Comparison of ENCODE assay signal across 9 mouse cellular contexts in the genomic region with DNA sequence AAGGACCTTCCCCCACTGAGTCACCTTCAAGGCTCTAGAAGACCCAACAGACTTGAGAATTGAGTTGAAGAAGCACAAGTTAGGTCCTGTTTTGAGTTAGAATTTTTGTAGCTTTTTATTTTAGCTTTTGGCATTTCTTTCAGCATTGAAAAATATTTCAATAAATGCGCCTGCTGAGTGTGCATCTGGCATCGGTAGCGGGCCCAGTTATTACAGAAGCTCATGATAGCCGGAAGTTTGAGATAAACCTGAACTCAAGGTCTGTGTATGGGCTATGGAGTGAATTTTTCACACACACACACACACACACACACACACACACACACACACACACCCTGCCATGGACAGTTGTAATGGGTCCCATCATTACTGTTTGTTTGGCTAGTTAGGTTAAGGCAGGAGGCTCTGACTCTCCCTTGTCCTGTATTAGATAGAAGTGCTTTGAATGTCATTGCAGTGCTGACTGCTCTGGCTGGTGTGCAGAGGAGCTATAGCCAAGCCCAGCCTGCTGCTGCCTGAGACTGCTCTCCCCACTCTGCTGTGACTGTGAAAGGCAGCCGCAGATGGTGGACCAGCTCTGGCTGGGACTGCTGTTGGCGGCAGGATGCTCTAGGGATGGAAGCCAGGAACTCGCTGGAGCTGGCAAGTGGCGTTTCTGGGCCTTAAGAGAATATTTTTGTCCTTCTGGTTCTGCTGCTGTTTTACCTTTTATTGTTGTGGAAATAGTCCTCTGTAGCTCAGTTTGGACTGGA. TPM values are rescaled to one million over a fixed set of nuclear protein-coding genes. Genes with fewer than 3 reads are reported as not detected.
A peak's percentile ranks its signal among the peaks of the same experiment; 100 is the strongest.
DNase-seq lines count a peak whose midpoint lies in the region; ATAC-seq and TF ChIP-seq lines count a peak whose summit lies in the region.
"Had no signal": no experiment of that assay in that cellular context is flagged by ENCODE, and none has a peak within 500 bp of the region (broad histone marks: within the 10 kb centered on the region; RNA-seq: fewer than 3 reads in every experiment).

No protein-coding gene starts in this region.

- WGBS in lung, postnatal 0 days, result 67% methylated on average over 8 of the region's 8 CpGs
- 55% methylated on average over 8 of the region's 8 CpGs for WGBS in heart, embryonic 12.5 days

- DNase-seq in lung, postnatal 0 days (ENCODE audit: low spot score), result peak; percentile 15
- DNase-seq in lung, postnatal 25 days (ENCODE audit: low spot score), result no peak
- peak; percentile 65 to 72 for DNase-seq in left cerebral cortex, adult 2 months (ENCODE audit: extremely low spot score in 1 of 2, low spot score in 2 of 2)
- DNase-seq in telencephalon, adult 2 months (ENCODE audit: low read depth, low spot score), result peak; percentile 85
- DNase-seq in T-cell, adult 2 months (ENCODE audit: low spot score), result no peak

- no peaks in the 10 kb centered on the region for H3K36me3 ChIP-seq in lung, postnatal 0 days (ENCODE audit: insufficient read depth, low read length)
- H3K36me3 ChIP-seq in heart, embryonic 12.5 days, result 0 out of 2 replicates have a peak, but pooled peaks cover 3% of the 10 kb centered on the region

- no peak for TF ChIP-seq EP300 in lung, postnatal 0 days (IDR thresholded peaks at IDR 0.05)

- H3K9ac ChIP-seq in lung, postnatal 0 days (replicated peaks; ENCODE audit: low read depth), result no peak overlapping the region
- 0 out of 2 replicates have a peak overlapping the region, but pooled peaks have one; percentile 8 for H3K9ac ChIP-seq in heart, embryonic 12.5 days

- no peaks in the 10 kb centered on the region for H3K27me3 ChIP-seq in lung, postnatal 0 days (replicated peaks; ENCODE audit: insufficient read depth, low read length)
- no peaks in the 10 kb centered on the region for H3K27me3 ChIP-seq in heart, embryonic 12.5 days (replicated peaks)

- H3K4me2 ChIP-seq in lung, postnatal 0 days (replicated peaks; ENCODE audit: low read depth, low read length), result no peak overlapping the region
- no peak overlapping the region for H3K4me2 ChIP-seq in heart, embryonic 12.5 days

- TF ChIP-seq POLR2A in cortical plate, adult 2 months (IDR thresholded peaks at IDR 0.05; ENCODE audit: extremely low read depth, insufficient read depth, low read length), result 0 out of 2 replicates have a peak, but pooled peaks have one; percentile 14

- intact Hi-C loops in left cerebral cortex, adult 2 months (cut with DNase I), result loop anchor here (1.0 kb wide), 1 partner anchor 17 kb away; no protein-coding TSS in a partner anchor

- no peaks in the 10 kb centered on the region for H3K9me3 ChIP-seq in lung, postnatal 0 days (ENCODE audit: low read length)
- no peaks in the 10 kb centered on the region for H3K9me3 ChIP-seq in heart, embryonic 12.5 days (replicated peaks)
- H3K9me3 ChIP-seq: megakaryocyte, embryonic 14.5 days had no signal

- H3K27ac ChIP-seq in lung, postnatal 0 days (ENCODE audit: low read length), result no peak overlapping the region
- peak overlapping the region; percentile 9; the same call in 1 of the 2 replicates for H3K27ac ChIP-seq in cortical plate, adult 2 months (ENCODE audit: insufficient read depth, low read length)
- peak overlapping the region; percentile 86 for H3K27ac ChIP-seq in heart, embryonic 12.5 days (ENCODE audit: poor library complexity, severe bottlenecking)
- peak overlapping the region; percentile 63 for H3K27ac ChIP-seq in left cerebral cortex, adult 2 months

- no peak for ATAC-seq in lung, postnatal 0 days
- no peak for ATAC-seq in heart, embryonic 12.5 days (ENCODE audit: insufficient number of reproducible peaks, low FRiP score)
- no peak for ATAC-seq in granulocyte monocyte progenitor cell, adult 5-6 weeks (replicated peaks; ENCODE audit: poor library complexity, severe bottlenecking)

- TF ChIP-seq CTCF in lung, postnatal 0 days (IDR thresholded peaks at IDR 0.05), result no peak
- TF ChIP-seq CTCF in cortical plate, adult 2 months (IDR thresholded peaks at IDR 0.05; ENCODE audit: extremely low read depth, insufficient read depth, low read length), result no peak
- TF ChIP-seq CTCF in left cerebral cortex, adult 2 months (IDR thresholded peaks at IDR 0.05), result no peak

- H3K4me3 ChIP-seq in lung, postnatal 0 days (ENCODE audit: low read depth, low read length), result no peak overlapping the region
- H3K4me3 ChIP-seq in cortical plate, adult 2 months (ENCODE audit: insufficient read depth, low read length), result no peak overlapping the region
- no peak overlapping the region for H3K4me3 ChIP-seq in heart, embryonic 12.5 days
- no peak overlapping the region for H3K4me3 ChIP-seq in left cerebral cortex, adult 2 months
- H3K4me3 ChIP-seq: megakaryocyte, embryonic 14.5 days had no signal

- H3K4me1 ChIP-seq in lung, postnatal 0 days (ENCODE audit: insufficient read depth, low read depth, low read length), result peaks cover 3% of the 10 kb centered on the region; the same call in 1 of the 2 replicates
- H3K4me1 ChIP-seq in cortical plate, adult 2 months (ENCODE audit: control insufficient read depth, insufficient read depth, low read length), result peaks cover 3% of the 10 kb centered on the region; the same call in 1 of the 2 replicates
- H3K4me1 ChIP-seq in heart, embryonic 12.5 days (replicated peaks), result peaks cover 79% of the 10 kb centered on the region

RNA-seq across cellular contexts. Expression of a gene that starts 17.9 kb away (rescaled TPM):
- polyA plus RNA-seq in lung, postnatal 0 days (2015; fragmentation: Nextera tagmentation; extraction: Ambion mirVana), result 4.8 and 5.3 TPM in 2 replicates
- 31.7 and 33.6 TPM in 2 replicates for polyA plus RNA-seq in cortical plate, adult 2 months (2012; rRNA removed)
- 30.1 and 32.6 TPM in 2 replicates for polyA plus RNA-seq in heart, embryonic 12.5 days (2016; fragmentation: Nextera tagmentation; extraction: Ambion mirVana)
- 10 to 100 TPM; 30.0 to 46.1 TPM for total RNA-seq in left cerebral cortex, adult 2 months (2021)
- total RNA-seq in granulocyte monocyte progenitor cell, adult 5-6 weeks (2014; fragmentation: Nextera tagmentation), result 10.6 and 12.3 TPM in 2 replicates
- total RNA-seq in granulocyte monocyte progenitor cell, adult 5-6 weeks (2017), result 27.4 and 37.0 TPM in 2 replicates

RNA-seq across cellular contexts. Expression of a gene that starts 59.5 kb away (rescaled TPM):
- 0.14 and 0.26 TPM in 2 replicates for polyA plus RNA-seq in lung, postnatal 0 days (2015; fragmentation: Nextera tagmentation; extraction: Ambion mirVana)
- polyA plus RNA-seq in cortical plate, adult 2 months (2012; rRNA removed), result 144 and 145 TPM in 2 replicates
- 0.26 and 0.45 TPM in 2 replicates for polyA plus RNA-seq in heart, embryonic 12.5 days (2016; fragmentation: Nextera tagmentation; extraction: Ambion mirVana)
- 100 to 1,000 TPM; 291 to 320 TPM for total RNA-seq in left cerebral cortex, adult 2 months (2021)
- total RNA-seq in granulocyte monocyte progenitor cell, adult 5-6 weeks (2014; fragmentation: Nextera tagmentation), result 7.3 and 12.5 TPM in 2 replicates
- 15.4 and 24.3 TPM in 2 replicates for total RNA-seq in granulocyte monocyte progenitor cell, adult 5-6 weeks (2017)

Comparison
In these comparisons a context has a peak if more than half of its experiments do, and no peak if none do; other contexts are left out.
1. DNase-seq: peak in lung, postnatal 0 days (single experiment), left cerebral cortex, adult 2 months (2 of 2) and telencephalon, adult 2 months (single experiment); none in lung, postnatal 25 days (single experiment) and T-cell, adult 2 months (single experiment).
2. RNA of a gene that starts 59.5 kb away (polyA plus RNA-seq): 144 to 145 TPM in cortical plate, adult 2 months; 0.26 to 0.45 TPM in heart, embryonic 12.5 days and 0.14 to 0.26 TPM in lung, postnatal 0 days; every median in the first group is over 100 times any median in the second.